Mouse (Mus musculus): ENCODE measurements around the gene Dennd1a.

Gene Dennd1a

GRCm38 (mm10) chr2:38164326-38165035, 122.7 kb downstream of the Dennd1a start:
- ATAC-seq (ENCODE audit: low TSS enrichment) = no peak

DNA sequence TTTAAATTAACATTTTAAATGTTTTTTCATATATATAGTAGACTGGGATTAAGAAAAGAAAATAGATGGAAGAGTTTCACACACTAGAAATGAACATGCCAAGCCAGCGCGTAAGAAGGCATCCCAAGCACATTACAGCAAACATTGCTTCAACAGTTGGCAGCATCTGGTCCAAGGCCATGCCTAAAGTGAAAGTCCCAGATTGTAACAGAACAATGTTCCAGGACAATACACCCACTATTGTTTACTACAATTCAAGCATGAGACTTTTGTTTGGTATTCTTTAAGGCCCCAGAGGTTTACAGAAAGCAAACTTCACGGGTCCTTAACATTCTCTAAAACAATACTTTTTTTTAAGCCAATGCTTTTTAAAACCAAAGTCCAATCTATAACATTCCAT, 124.7 kb downstream of the Dennd1a start:
- no peak for ATAC-seq (ENCODE audit: low TSS enrichment)

GRCm38 (mm10) chr2:38161484-38161883, 125.7 kb downstream of the Dennd1a start:
- ATAC-seq (ENCODE audit: low TSS enrichment) = no peak

DNA sequence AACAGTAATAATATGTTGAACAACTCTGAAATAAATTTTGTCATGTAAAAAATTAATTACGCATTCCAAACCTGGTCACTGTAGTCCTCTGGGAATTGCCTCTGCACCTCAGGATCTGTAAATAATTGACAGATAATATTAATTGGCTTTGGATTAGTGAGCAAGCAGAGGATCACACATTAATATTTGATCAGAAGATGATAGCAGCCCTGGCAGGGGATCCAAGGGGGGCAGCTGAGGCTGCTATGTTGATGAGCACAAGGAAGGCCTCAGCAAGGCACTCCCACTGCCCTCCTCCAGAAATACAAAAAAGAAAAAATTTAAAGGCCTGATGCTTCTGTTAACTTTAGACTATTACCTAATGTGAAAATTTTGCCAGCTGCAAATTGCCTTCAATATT, 127.5 kb downstream of the Dennd1a start:
- no peak for ATAC-seq (ENCODE audit: low TSS enrichment)

GRCm38 (mm10) chr2:38157002-38157401, 130.2 kb downstream of the Dennd1a start:
- ATAC-seq (ENCODE audit: low TSS enrichment) = no peak

GRCm38 (mm10) chr2:38156001-38156400, 131.2 kb downstream of the Dennd1a start:
- ATAC-seq (ENCODE audit: low TSS enrichment) = no peak

- ATAC-seq (ENCODE audit: low TSS enrichment) = no peak
Measured at GRCm38 (mm10) chr2:38144831-38145230, 142.4 kb downstream of the Dennd1a start.

DNA sequence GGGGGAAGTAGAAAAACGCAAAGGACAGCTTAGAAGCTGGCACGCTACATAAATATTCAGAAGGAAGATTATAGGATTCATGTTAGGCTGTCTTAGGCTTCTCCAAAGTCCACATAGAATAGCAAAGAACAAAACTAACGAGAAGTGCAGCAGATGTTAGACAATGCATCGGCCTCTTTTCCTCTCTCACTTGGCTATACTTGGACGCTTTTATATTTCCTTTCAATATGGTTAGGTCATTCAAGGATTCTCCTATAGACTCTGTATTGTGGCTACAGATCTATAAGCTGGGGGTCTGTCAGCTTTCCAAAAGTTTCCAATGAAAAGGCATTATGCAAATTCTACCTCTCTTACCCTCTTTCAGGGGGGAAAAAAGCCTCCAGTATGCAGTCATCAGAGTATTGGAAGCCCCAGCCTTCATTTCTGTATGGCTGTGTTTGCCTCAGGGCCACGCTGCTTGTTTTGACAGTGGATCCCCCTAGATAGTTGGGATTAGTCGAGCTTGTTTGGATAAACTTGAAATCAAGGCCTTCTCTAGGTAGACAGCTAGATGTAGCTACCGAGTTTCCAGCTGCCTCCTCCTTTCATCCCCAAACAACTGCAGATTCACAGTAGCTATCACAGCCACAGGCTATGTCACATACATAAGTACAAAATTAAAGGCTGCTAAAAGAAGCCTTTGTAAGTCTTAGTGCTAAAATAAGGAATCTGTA, 143.0 kb downstream of the Dennd1a start:
- peak; percentile 74 for ATAC-seq (ENCODE audit: low TSS enrichment)

- ATAC-seq (ENCODE audit: low TSS enrichment) = no peak
Measured at GRCm38 (mm10) chr2:38142905-38143304, 144.3 kb downstream of the Dennd1a start.

- ATAC-seq (ENCODE audit: low TSS enrichment) = no peak
Measured at GRCm38 (mm10) chr2:38142210-38142609, 145.0 kb downstream of the Dennd1a start.

DNA sequence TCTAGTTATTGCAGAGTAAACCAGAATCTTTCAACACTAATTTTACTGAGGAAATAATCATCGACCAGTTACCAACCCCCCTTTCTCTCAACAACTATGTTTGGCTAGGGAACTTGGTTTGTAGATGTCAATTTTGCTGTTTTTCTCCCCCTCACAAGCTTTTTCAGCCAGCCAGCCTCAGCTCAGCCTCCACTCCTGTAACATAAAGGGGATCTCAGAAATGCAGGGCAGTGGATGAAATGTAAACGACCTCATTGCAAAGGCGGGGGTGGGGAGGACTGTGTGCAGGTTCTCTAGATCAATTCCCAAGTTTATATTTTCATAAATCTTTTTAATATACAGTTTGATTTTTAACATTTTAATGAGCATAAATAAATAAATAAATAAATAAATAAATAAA, 147.7 kb downstream of the Dennd1a start:
- no peak for ATAC-seq (ENCODE audit: low TSS enrichment)

DNA sequence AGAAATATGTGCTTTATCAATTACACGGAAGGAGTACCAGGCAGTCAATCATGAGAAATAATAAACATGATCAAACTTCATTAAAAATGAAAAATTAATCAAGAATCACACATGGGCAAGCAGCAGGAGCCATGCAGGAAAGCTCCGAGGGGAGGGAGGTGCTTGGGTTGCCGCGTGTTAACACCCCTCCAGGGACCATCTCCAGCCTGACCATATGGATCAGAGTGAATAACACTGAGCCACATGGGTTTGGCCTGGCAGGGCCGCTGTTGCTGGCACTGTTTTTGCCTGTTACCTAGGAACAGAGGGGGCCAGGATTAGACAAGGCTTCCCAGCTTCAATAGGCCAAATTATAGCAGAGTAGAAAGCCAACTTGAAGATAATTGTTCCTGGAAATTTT, 150.1 kb downstream of the Dennd1a start:
- ATAC-seq (ENCODE audit: low TSS enrichment) = no peak

DNA sequence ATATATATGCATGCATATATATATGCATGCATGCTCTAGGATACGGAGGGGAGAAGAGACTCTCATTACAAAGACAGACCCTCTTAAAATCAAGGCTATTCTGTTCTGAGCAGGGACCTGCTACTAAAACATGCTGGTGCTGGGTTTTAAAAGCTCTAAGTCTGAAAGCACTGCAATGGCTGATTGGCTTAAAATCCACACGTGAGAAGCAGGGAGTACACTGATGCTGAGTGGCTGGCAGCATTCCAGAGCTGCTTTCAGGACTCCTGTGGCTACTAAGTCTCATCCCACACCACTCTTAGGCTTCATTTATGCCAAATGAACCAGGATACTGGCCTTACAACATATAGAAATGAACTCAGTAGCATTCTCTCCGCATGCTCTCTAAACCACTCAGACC, 151.8 kb downstream of the Dennd1a start:
- no peak for ATAC-seq (ENCODE audit: low TSS enrichment)

DNA sequence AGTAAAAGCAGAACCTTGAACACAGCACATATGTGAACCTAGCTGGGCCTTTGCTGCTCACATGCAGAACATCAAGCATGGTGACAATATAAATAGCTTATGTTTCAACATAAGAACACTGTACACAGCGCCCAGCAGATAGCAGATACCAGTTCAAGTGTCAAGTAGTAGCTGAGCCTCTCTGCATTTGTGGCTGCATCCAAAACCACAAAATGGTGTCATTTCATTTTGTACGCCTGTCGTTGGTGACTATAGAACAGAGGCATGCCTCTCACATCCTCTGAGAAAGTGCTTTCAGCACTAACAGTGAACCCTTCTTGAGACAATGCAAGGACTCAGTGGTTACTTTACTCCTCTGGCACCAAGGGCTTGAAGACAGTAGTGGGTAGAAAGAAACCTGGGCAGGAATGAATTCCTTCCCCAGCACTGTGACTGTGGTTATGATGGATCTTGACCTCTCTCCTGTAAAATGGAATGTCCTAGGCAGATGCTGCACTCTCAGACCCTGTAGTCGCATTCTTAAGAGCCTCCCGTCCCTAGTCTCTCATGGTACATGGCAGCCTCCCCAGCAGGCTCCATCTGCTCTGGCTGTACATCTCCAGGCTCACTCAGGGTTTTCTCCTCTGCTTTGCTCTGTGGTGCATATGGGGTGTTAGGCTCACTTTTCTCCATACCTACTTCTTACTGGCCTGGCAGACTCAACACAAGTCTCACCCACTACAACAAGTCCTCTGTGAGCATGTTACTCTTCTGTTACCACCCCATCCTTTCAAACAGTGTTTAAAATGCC, 154.0 kb downstream of the Dennd1a start:
- ATAC-seq (ENCODE audit: low TSS enrichment) = peak; percentile 98

GRCm38 (mm10) chr2:38132233-38132822, 154.9 kb downstream of the Dennd1a start:
- ATAC-seq (ENCODE audit: low TSS enrichment) = no peak

DNA sequence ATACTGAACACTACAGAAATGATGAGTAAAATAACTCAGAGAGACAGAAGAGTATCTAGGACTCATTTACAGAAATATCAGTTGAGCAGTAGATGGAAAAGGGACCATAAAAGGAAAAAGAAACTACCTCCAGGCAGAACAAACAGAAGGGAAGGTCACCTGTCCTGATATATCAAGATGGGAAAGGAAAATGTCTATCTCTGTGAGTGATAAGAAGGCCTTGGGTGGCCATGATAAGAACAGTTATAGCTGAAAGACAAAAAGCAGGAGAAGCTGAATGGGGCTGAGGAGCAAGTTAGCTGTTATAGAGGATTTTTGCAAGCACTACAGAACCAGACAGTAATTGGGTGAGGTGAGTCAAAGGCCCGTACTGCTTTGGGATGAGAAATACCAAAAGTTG, 155.7 kb downstream of the Dennd1a start:
- ATAC-seq (ENCODE audit: low TSS enrichment) = no peak

GRCm38 (mm10) chr2:38129961-38130802, 157.0 kb downstream of the Dennd1a start:
- no peak for ATAC-seq (ENCODE audit: low TSS enrichment)

DNA sequence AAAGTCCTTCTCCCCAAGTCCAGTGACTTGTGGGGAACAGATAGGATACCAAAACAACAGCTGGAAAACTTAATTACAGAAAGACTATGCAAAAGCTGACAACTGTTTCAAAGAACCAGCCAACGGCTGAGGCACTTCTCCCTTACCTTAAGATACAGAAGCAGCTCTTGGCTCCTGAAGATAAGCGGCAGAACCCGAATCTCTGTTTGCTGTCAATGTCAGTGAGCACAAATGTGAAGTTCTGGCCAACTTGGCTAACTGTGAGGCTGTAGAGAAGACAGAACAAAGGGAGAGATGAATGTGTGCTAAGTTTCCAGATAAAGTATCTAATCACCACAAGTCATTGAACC, 160.8 kb downstream of the Dennd1a start:
- ATAC-seq (ENCODE audit: low TSS enrichment) = no peak

- ATAC-seq (ENCODE audit: low TSS enrichment) = 0 out of 2 replicates have a peak, but pooled peaks have one; percentile 34
Measured at GRCm38 (mm10) chr2:38125671-38126382, 161.4 kb downstream of the Dennd1a start.

DNA sequence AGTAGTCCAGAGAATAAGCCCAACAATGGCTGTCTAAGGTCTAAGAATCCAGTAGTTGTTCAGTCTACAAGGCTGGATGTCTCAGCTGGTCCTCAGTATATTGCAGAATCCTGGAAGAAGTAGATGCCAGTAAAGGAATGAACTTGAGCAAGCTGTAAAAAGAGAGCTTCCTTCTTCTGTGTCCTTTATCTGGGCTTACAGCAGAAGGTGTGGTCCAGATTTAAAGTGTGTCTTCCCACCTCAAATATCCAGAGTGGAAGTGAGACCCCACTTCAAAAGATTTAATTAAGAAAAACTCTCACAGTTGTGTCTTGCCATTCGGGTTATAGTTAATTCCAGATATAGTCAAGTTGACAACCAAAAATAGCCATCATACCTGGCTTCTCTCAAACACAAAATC, 162.5 kb downstream of the Dennd1a start:
- ATAC-seq (ENCODE audit: low TSS enrichment) = no peak

DNA sequence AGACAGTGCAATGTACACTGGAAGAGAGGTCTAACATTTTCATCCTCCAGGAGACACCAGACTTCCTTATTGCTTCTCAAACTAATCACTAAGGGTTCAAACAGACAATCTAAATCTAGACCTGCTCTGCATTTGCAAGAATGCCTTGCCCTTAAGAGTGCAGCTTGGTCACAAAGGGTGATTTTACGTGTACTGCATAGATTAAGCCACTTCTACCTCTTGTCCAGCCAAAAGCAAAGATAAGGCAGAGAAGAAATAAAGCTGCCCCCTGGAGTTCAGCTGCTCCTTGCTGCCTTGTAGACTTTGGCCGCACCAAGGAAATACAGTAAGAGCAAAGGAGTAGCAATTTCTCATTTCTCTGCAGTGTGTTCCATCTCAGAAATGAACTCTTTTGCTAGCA, 172.2 kb downstream of the Dennd1a start:
- ATAC-seq (ENCODE audit: low TSS enrichment) = no peak
